Mouse (Mus musculus) CH12.LX (cell line): ENCODE data around the gene H3f3b. TPM values are rescaled to one million over a fixed set of nuclear protein-coding genes. Genes with fewer than 3 reads are reported as not detected.
A peak's percentile ranks its signal among the peaks of the same experiment; 100 is the strongest.

ENCODE experiments used
- DNase-seq: peaks from one replicate; pipeline ENCODE4 v3.0.0-alpha.2; 2013; ENCODE audit errors: extremely low read depth
- H3K27ac ChIP-seq: 2 replicates; pipeline ENCODE4 v1.5.1; 2012; ENCODE audit warnings: low read depth, mild to moderate bottlenecking, control low read depth, moderate library complexity; ENCODE audit not compliant: insufficient read depth
- H3K27me3 ChIP-seq: replicated peaks from 2 replicates; pipeline ENCODE3; 2012; ENCODE audit warnings: inconsistent platforms
- H3K36me3 ChIP-seq, 2 experiments: replicated peaks in 1 of 2; 2 replicates each; pipeline versions ENCODE3 to v1.6.1; 2012; ENCODE audit warnings: inconsistent platforms in 1 of 2, low read length in 1 of 2, mild to moderate bottlenecking in 1 of 2, mixed read lengths in 1 of 2, moderate library complexity in 1 of 2; ENCODE audit not compliant: control insufficient read depth in 1 of 2, insufficient read depth in 1 of 2
- H3K4me1 ChIP-seq, 2 experiments: 2 replicates each; pipeline ENCODE4 v1.6.1; 2012; ENCODE audit warnings: inconsistent platforms in 1 of 2, moderate library complexity in 1 of 2; ENCODE audit not compliant: insufficient read depth in 2 of 2, control insufficient read depth in 1 of 2
- H3K4me2 ChIP-seq: 2 replicates; pipeline ENCODE4 v1.6.1; 2012; ENCODE audit warnings: low read depth, mild to moderate bottlenecking, control low read depth; ENCODE audit not compliant: poor library complexity, insufficient read depth, severe bottlenecking
- H3K4me3 ChIP-seq, 3 experiments: fragments of 150-350 bp in 1 of 3; sonication (generic) in 1 of 3; replicated peaks in 1 of 3; 2 replicates each; pipeline versions ENCODE3 to v1.5.1; 2011 to 2012; ENCODE audit warnings: low read depth in 2 of 3, low read length in 2 of 3, mild to moderate bottlenecking in 2 of 3, moderate library complexity in 2 of 3, control low read depth in 1 of 3, improper control_type of control experiment in 1 of 3, inconsistent platforms in 1 of 3, mixed read lengths in 1 of 3; ENCODE audit not compliant: poor library complexity in 1 of 3
- H3K79me2 ChIP-seq: replicated peaks from 2 replicates; pipeline ENCODE4 v1.6.1; 2012; ENCODE audit warnings: mild to moderate bottlenecking, moderate library complexity; ENCODE audit not compliant: control insufficient read depth, poor library complexity, insufficient read depth, severe bottlenecking; ENCODE audit errors: extremely low read depth
- H3K9ac ChIP-seq: 2 replicates; pipeline ENCODE4 v1.6.1; 2012; ENCODE audit warnings: low read depth, mild to moderate bottlenecking, control low read depth, moderate library complexity; ENCODE audit not compliant: insufficient read depth
- H3K9me3 ChIP-seq: replicated peaks from 2 replicates; pipeline ENCODE3; 2012; ENCODE audit warnings: low read length, inconsistent platforms, mixed read lengths
- BHLHE40 ChIP-seq: IDR thresholded peaks from 2 replicates; pipeline ENCODE4 v1.6.1; 2011; ENCODE audit warnings: mild to moderate bottlenecking, low read depth, low read length, improper control_type of control experiment
- CHD1 ChIP-seq: IDR thresholded peaks from 2 replicates; pipeline ENCODE4 v1.6.1; 2012; ENCODE audit warnings: low read depth, low read length, improper control_type of control experiment, inconsistent platforms
- CHD2 ChIP-seq: IDR thresholded peaks from 2 replicates; pipeline ENCODE4 v1.6.1; 2011; ENCODE audit warnings: low read length, improper control_type of control experiment
- E2F4 ChIP-seq: IDR thresholded peaks from 2 replicates; pipeline ENCODE4 v1.6.1; 2011; ENCODE audit warnings: low read depth, low read length, improper control_type of control experiment; ENCODE audit not compliant: insufficient replicate concordance
- ELF1 ChIP-seq: IDR thresholded peaks from 2 replicates; pipeline ENCODE4 v1.6.1; 2014; ENCODE audit warnings: low read depth, mild to moderate bottlenecking, inconsistent platforms, low read length, improper control_type of control experiment
- ETS1 ChIP-seq: conservative IDR thresholded peaks from 2 replicates; pipeline ENCODE4 v1.6.1; 2012; ENCODE audit warnings: low read depth, mild to moderate bottlenecking, inconsistent platforms, low read length, improper control_type of control experiment, moderate library complexity
- HCFC1 ChIP-seq: IDR thresholded peaks from 2 replicates; pipeline ENCODE4 v1.6.1; 2012; ENCODE audit warnings: low read depth, mild to moderate bottlenecking, inconsistent platforms, low read length, improper control_type of control experiment
- JUND ChIP-seq: conservative IDR thresholded peaks from 2 replicates; pipeline ENCODE4 v1.6.1; 2011; ENCODE audit warnings: low read depth, low read length, improper control_type of control experiment
- MAZ ChIP-seq: IDR thresholded peaks from 2 replicates; pipeline ENCODE4 v1.6.1; 2012; ENCODE audit warnings: low read depth, mild to moderate bottlenecking, inconsistent platforms, low read length, improper control_type of control experiment, moderate library complexity
- MEF2A ChIP-seq: IDR thresholded peaks from 2 replicates; pipeline ENCODE4 v1.6.1; 2014; ENCODE audit warnings: low read depth, mild to moderate bottlenecking, inconsistent platforms, low read length, improper control_type of control experiment, borderline replicate concordance
- MXI1 ChIP-seq: IDR thresholded peaks from 2 replicates; pipeline ENCODE4 v1.6.1; 2011; ENCODE audit warnings: mild to moderate bottlenecking, low read depth, low read length, improper control_type of control experiment
- MYC ChIP-seq: IDR thresholded peaks from 2 replicates; pipeline ENCODE4 v1.6.1; 2011; ENCODE audit warnings: low read depth, mild to moderate bottlenecking, improper control_type of control experiment, low read length
- NELFE ChIP-seq: IDR thresholded peaks from 2 replicates; pipeline ENCODE4 v1.6.1; 2011; ENCODE audit warnings: low read depth, low read length, improper control_type of control experiment
- POLR2A ChIP-seq: IDR thresholded peaks from 2 replicates; pipeline ENCODE4 v1.6.1; 2011; ENCODE audit warnings: low read depth, mild to moderate bottlenecking, improper control_type of control experiment, low read length
- RCOR1 ChIP-seq: conservative IDR thresholded peaks from 2 replicates; pipeline ENCODE4 v1.6.1; 2012; ENCODE audit warnings: low read depth, mild to moderate bottlenecking, inconsistent platforms, low read length, improper control_type of control experiment
- SMC3 ChIP-seq: IDR thresholded peaks from 2 replicates; pipeline ENCODE4 v1.6.1; 2011; ENCODE audit warnings: low read depth, low read length, improper control_type of control experiment
- TBP ChIP-seq: conservative IDR thresholded peaks from 2 replicates; pipeline ENCODE4 v1.6.1; 2011; ENCODE audit warnings: low read depth, low read length, improper control_type of control experiment
- TCF12 ChIP-seq: IDR thresholded peaks from 2 replicates; pipeline ENCODE4 v1.6.1; 2014; ENCODE audit warnings: low read depth, mild to moderate bottlenecking, inconsistent platforms, low read length, improper control_type of control experiment
- UBTF ChIP-seq: IDR thresholded peaks from 2 replicates; pipeline ENCODE4 v1.6.1; 2012; ENCODE audit warnings: low read depth, mild to moderate bottlenecking, inconsistent platforms, low read length, improper control_type of control experiment, moderate library complexity
- USF1 ChIP-seq: IDR thresholded peaks from 2 replicates; pipeline ENCODE4 v1.6.1; 2014; ENCODE audit warnings: low read depth, mild to moderate bottlenecking, inconsistent platforms, low read length, improper control_type of control experiment
- USF2 ChIP-seq: conservative IDR thresholded peaks from 2 replicates; pipeline ENCODE4 v1.6.1; 2011; ENCODE audit warnings: low read depth, low read length, improper control_type of control experiment
- ZC3H11A ChIP-seq: IDR thresholded peaks from 2 replicates; pipeline ENCODE4 v1.6.1; 2012; ENCODE audit warnings: low read depth, mild to moderate bottlenecking, inconsistent platforms, low read length, improper control_type of control experiment
- ZMIZ1 ChIP-seq: IDR thresholded peaks from 2 replicates; pipeline ENCODE4 v1.6.1; 2012; ENCODE audit warnings: low read depth, mild to moderate bottlenecking, inconsistent platforms, low read length, improper control_type of control experiment
- dilution Hi-C: fragments of 300-500 bp; cut with MboI; formaldehyde crosslinking; loops from 2 replicates; pipeline ENCODE4 v1.14.3; 2020; ENCODE audit warnings: low sequenced_read_pairs; ENCODE audit not compliant: extremely low pct_unique_long_range_greater_than_20kb, extremely low pct_ligation_motif_present
- in situ Hi-C: fragments of 300-500 bp; cut with MboI; formaldehyde crosslinking; loops from 3 replicates; pipeline ENCODE4 v1.14.3; 2019; ENCODE audit warnings: low sequenced_read_pairs, low pct_ligation_motif_present, low pct_unique_long_range_greater_than_20kb, mixed read lengths
- polyA plus RNA-seq: library from polyadenylated mRNA; unstranded; fragments of >175 nt; gene quantifications from 2 replicates; pipeline ENCODE4 v1.2.1, GENCODE M21; 2012; ENCODE audit warnings: low read depth; ENCODE audit not compliant: insufficient read length
- total RNA-seq, 2 experiments: library from RNA; depleted of rRNA; stranded (reverse); fragments of 300-350 nt in 1 of 2; fragments of >200 nt in 1 of 2; gene quantifications; 2 replicates each; pipeline ENCODE4 v1.2.3; 2012 to 2014

The H3f3b gene
- total and polyA plus RNA-seq, 3 experiments, result 340 to 889 (median 567) TPM

- TF ChIP-seq POLR2A, result peak; percentile 88
- peak; percentile 68; the same call in 1 of the 2 replicates for TF ChIP-seq CHD1
- no peak; the same call in 1 of the 2 replicates for TF ChIP-seq UBTF
- TF ChIP-seq JUND, result no peak
- TF ChIP-seq E2F4, result 0 out of 2 replicates have a peak, but pooled peaks have one; percentile 70
- TF ChIP-seq MEF2A, result peak; percentile 73; the same call in 1 of the 2 replicates
- TF ChIP-seq SMC3, result no peak
- peak; percentile 57 for TF ChIP-seq HCFC1
- TF ChIP-seq ZC3H11A, result no peak
- TF ChIP-seq MXI1, result peak; percentile 96
- TF ChIP-seq ELF1, result peak; percentile 38
- TF ChIP-seq ZMIZ1, result peak; percentile 89
- peak; percentile 66 for TF ChIP-seq CHD2
- peak; percentile 39; the same call in 1 of the 2 replicates for TF ChIP-seq USF2
Measured at GRCm38 (mm10) chr11:116012262-116012947, 15.4 kb downstream of the H3f3b start, which contains the start of gene Galk1 (continued).

- no peaks in the 10 kb centered on the region for H3K27me3 ChIP-seq
- H3K4me3 ChIP-seq, result peak overlapping the region; percentile 67 to 98 (median 82)
- H3K4me1 ChIP-seq, result peaks cover 7 to 43% of the 10 kb centered on the region in 2 experiments
- H3K9me3 ChIP-seq, result no peaks in the 10 kb centered on the region
- peak overlapping the region; percentile 75 for H3K4me2 ChIP-seq
- H3K79me2 ChIP-seq, result peaks cover 6% of the 10 kb centered on the region; the same call in 1 of the 2 replicates
- DNase-seq, result peak; percentile 49
- H3K27ac ChIP-seq, result no peak overlapping the region
- dilution Hi-C loops, result no loop called here
- peaks cover 35 to 44% of the 10 kb centered on the region in 2 experiments for H3K36me3 ChIP-seq
- no peak; the same call in 1 of the 2 replicates for TF ChIP-seq TCF12
- no peak for TF ChIP-seq MYC
- TF ChIP-seq NELFE, result no peak
- TF ChIP-seq USF1, result no peak
- TF ChIP-seq RCOR1, result 0 out of 2 replicates have a peak, but pooled peaks have one; percentile 4
- TF ChIP-seq MAZ, result peak; percentile 15; the same call in 1 of the 2 replicates
- no peak for TF ChIP-seq USF2
- TF ChIP-seq ETS1, result no peak; the same call in 1 of the 2 replicates
- TF ChIP-seq POLR2A, result peak; percentile 32; the same call in 1 of the 2 replicates
- TF ChIP-seq TBP, result 0 out of 2 replicates have a peak, but pooled peaks have one; percentile 18
- peak; percentile 94; the same call in 1 of the 2 replicates for TF ChIP-seq CHD1
- TF ChIP-seq BHLHE40, result no peak
- in situ Hi-C loops, result loop anchor here (25.0 kb wide), 1 partner anchor 399 kb away; the partner anchor contains the start of genes Gga3, Mif4gd and Mrps7
- H3K9ac ChIP-seq, result peak overlapping the region; percentile 51
Measured at GRCm38 (mm10) chr11:116011529-116012261, 16.1 kb downstream of the H3f3b start.
